Mouse (Mus musculus): Measurements from ENCODE around the gene Psmb3.

- TF ChIP-seq GATA1 (IDR thresholded peaks at IDR 0.05; ENCODE audit: borderline replicate concordance, low read length): no peak
- no peak for TF ChIP-seq FLI1 (IDR thresholded peaks at IDR 0.05; ENCODE audit: low read length)
These were observed 43.8 kb upstream of the Psmb3 start for GRCm38 (mm10) chr11:97659267-97659989.

All from megakaryocyte, embryonic 14.5 days (primary cell).